Mouse (Mus musculus) frontal cortex, postnatal 10 days (tissue): ENCODE results near the gene Armc7.
"Not testable (repeated sequence)": the region's sequence is repeated elsewhere in the genome, so short reads cannot be mapped to it uniquely, and the experiment has no call there.

ENCODE experiments used
- DNase-seq, 2 experiments: peaks; one replicate each; pipeline ENCODE4 v3.0.0; 2022; ENCODE audit warnings: low spot score in 2 of 2, mixed read lengths in 1 of 2

Gene Armc7

DNA sequence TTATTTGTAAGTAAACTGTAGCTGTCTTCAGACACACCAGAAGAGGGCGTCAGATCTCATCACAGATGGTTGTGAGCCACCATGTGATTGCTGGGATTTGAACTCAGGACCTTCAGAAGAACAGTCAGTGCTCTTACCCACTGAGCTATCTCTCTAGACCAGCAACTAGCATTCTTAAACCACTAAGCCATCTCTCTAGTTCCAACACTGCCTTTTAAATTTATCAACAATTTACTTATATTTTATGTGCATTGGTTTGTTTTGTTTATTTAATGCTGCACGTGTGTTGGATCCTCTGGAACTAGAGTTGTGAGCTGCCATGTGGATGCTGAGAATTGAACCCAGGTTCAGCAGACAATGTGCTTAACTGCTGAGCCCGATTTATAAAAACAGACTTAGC, 51.0 kb downstream of the Armc7 start:
- not testable (repeated sequence) for DNase-seq

DNA sequence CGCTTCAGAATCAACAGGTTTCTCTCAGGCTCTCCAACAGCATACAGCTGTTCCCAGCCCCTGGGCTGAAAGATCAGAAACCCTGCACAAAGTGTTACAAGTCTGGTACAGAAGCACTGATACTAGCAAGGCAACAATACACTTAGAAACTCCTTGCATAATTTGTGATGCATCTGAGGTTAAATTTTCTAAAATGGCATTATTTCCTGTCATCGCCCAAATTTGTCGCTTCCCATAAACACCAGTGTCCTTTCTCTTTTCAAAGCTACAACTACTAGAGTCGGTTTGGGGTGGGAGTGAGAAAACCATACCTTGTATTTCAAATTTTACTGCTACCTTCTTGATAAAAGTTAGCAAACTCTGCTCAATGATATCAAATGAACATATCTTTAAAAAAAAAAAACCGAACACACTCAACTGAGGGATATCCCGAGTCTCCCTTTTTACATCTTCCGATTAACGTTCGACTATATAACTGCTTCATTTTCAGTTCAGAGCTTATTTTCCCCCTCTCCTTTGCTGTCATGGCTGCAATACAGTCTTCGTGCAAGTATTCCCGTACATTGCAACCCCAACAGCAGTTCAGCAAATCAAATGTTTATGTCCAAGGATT, 59.4 kb downstream of the Armc7 start:
- no peak for DNase-seq

DNA sequence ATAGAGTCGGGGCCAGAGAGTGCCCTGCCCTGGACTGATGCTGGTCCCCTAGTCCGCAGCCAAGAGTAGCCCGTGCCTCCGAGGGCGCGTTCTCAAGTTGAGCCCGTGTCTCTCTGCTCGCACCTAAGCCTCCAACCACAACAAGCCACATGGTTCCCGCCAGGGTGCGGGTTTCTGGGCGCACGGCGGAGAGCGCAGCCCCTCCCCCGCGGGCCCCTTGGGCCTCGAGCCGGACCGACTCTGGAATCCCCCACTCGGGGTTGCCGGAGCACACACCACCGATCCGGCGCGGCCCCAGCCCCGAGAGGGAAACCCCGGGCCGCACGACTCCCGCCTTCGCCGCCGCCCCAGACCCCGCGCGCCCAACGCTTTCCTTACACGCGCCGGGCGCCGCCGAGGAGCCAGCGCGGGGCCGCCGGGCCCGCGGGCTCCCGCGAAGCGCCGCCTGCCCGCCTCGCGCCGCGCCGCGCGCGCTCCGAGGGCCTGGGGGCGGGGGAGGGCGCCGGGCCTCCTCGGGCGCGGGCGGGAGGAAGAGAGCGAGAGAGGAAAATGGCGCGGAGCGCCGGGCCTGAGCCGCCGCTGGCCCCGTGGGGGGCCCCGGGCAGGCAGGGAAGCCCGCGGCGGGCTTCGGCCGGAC, 60.1 kb downstream of the Armc7 start:
- DNase-seq = peak; percentile 40 to 59

DNA sequence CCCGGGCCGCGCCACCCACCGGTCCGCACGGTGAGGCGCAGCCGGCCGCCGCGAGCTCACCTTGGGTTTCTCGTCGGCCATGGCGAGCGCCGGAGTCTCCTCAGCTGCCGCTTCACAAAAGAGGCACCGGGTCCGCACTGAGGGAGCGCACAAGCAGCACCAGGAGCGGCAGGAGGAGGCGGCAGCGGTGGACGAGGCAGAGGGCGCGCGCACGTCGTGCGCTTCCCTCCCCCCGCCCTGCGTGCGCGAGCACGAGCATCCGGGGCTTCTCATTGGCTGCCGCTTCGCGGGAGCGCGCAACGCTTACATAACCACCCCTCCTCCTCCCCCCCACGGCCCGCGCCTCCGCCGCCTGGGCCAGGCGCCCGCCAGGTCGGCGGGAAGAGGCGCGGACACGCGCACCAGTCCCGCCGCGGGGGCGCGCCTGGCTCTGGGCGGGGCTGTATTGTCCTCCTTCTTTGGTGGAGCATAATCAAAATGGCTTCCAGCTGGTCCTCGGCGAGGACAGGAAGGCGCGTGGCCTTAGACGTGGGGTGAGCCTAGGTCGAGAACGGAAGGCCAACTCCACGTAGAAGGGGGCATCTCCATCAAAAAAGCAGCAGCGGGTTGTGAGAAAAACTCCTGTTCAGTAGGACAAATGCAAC, 60.7 kb downstream of the Armc7 start, which contains the start of gene Sumo2:
Sumo2 (minus strand) TSS at position 239 of the 644 bp plus-strand sequence.
- peak; percentile 97 for DNase-seq

DNA sequence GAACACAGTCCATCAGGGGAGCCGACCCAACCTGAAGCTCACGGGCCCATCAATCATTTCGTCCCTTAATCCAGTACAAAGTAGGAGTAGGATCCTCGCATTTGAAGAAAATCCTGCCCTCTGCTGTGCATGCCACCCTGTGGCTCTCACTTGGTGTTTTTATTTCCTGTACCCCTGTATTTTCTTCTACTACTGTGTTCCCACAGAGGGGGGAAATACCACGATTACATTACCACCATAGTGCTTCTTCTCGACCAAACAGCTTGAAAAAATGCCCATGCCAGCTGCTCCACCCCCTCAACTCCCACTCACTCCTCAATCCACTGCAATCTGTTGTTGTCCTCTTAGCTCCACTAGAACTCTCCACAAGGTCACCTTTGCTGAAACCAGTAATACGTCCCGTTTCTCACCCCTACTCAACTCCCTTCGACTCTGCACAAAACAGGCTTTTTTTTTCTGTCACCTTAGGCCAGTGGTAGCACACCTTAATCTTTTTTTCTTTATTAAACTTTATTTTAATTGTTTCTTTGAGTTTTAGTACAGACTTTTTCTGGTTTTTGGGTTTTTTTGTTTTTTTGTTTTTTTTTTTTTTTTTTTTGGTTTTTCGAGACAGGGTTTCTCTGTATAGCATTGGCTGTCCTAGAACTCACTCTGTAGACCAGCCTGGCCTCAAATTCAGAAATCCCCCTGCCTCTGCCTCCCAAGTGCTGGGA, 61.5 kb downstream of the Armc7 start:
- DNase-seq = no peak

DNA sequence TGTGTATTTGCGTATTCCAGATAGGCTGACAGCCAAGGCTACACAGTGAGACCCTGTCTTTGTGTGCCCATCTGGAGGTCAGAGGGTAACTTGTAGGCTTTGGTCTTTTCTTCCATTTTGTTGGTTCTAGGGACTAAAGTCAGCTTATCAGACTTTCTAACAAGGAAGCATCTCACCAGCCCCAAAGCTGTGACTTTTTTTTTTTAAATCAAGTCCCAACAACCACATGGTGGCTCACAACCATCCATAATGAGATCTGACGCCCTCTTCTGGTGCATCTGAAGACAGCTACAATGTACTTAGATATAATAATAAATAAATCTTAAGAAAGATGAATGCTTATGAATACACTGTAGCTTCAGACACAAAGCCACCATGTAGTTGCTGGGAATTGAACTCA, 62.6 kb downstream of the Armc7 start:
- no peak for DNase-seq
